Mouse (Mus musculus): ENCODE results near the gene Fcamr. TPM values are rescaled to one million over a fixed set of nuclear protein-coding genes. Genes with fewer than 3 reads are reported as not detected.

Gene Fcamr
- total and polyA plus RNA-seq, 2 experiments, result 0.09 to 0.55 TPM

DNA sequence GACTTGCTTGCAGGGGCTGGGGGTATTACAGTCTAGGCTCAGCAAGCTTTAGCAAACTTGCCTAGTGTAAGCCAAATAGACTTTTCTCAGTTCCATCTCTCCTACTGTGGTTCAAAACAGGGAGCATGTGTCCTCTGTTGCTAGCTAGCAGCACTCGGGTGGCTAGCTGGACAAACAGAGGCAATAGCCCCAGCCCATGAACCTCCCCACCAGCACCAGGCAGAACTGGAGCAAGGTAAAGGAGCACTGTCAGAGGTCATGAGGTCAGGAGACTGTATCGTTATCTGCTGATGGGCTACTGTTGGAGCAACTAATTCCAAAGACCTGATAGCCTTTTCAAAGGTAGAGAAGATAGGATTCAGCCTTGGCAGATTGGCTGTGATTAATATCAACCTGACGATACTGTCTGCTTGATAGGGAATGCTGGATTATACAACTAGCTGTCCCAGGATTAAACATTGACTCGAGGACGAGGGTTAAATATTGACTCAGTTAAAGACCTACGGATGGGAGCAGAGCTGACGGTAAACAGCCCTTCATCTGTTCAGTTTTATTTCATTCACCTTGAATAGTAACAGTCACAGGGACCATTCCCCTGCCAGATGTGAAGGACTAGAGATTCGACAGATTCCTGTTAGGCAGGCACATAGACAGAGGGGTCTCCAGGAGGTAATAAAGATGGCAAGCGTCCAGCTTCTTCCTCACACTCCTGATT, 21.4 kb downstream of the Fcamr start:
- Histone ChIP-seq H3K27me3 (ENCODE audit: control insufficient read depth, insufficient read depth, low read length) (no peaks in the 10 kb centered on the region), H3K36me3 (ENCODE audit: control insufficient read depth, insufficient read depth, low read length) (no peaks in the 10 kb centered on the region), H3K4me1 (ENCODE audit: control insufficient read depth, insufficient read depth, low read length) (peaks cover 24% of the 10 kb centered on the region), H3K4me3 (ENCODE audit: insufficient read depth, low read depth, low read length) (no peak overlapping the region), H3K27ac (replicated peaks; ENCODE audit: insufficient read depth, low read depth, low read length) (peak overlapping the region; percentile 99), H3K9ac (ENCODE audit: low read depth, low read length) (peak overlapping the region; percentile 35), H3K79me2 (ENCODE audit: control insufficient read depth, insufficient read depth, low read length) (0 out of 2 replicates have a peak, but pooled peaks cover 4% of the 10 kb centered on the region)
- no peak for TF ChIP-seq CTCF (IDR thresholded peaks at IDR 0.05; ENCODE audit: low read depth, low read length)
- TF ChIP-seq POLR2A (IDR thresholded peaks at IDR 0.05; ENCODE audit: extremely low read depth, insufficient read depth, low read length), result no peak
- WGBS, result 19% methylated on average over 9 of the region's 9 CpGs
- DNase-seq (ENCODE audit: extremely low read depth, low read depth, low spot score), result peak; percentile 99

DNA sequence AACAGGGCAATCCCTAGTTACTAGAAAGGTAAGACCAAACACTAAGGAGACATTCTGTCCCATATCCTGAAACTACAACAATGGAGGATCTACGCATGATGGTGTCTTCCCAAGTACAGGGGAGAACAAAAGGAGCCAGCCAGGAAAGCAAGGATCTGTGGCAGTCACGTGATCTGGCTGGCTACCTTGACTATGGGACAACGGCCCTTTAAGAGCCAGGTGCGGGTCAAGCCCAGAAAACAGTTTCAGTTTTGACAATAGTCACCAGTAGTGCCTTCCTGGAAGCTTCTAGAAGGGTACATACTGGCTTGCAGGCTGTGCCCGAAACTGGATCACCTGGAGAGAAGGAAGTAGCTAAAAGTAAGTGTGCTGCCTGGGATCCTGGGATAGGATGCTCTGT, 25.7 kb downstream of the Fcamr start, which contains the start of gene Pigr:
Pigr (plus strand) TSS at position 237 of the 400 bp plus-strand sequence.
- peak within 1 kb of the TSS; percentile 72 for H3K4me3 ChIP-seq (ENCODE audit: insufficient read depth, low read depth, low read length)
- H3K27ac ChIP-seq (replicated peaks; ENCODE audit: insufficient read depth, low read depth, low read length), result peak within 1 kb of the TSS; percentile 96
- H3K36me3 ChIP-seq (ENCODE audit: control insufficient read depth, insufficient read depth, low read length), result no peaks in the 10 kb centered on the region
- peaks cover 36% of the 10 kb centered on the region for H3K4me1 ChIP-seq (ENCODE audit: control insufficient read depth, insufficient read depth, low read length)
- peak within 1 kb of the TSS; percentile 83 for H3K9ac ChIP-seq (ENCODE audit: low read depth, low read length)
- peaks cover 17% of the 10 kb centered on the region for H3K79me2 ChIP-seq (ENCODE audit: control insufficient read depth, insufficient read depth, low read length)
- 57% methylated on average over 5 of the region's 5 CpGs for WGBS
- no peak for TF ChIP-seq CTCF (IDR thresholded peaks at IDR 0.05; ENCODE audit: low read depth, low read length)
- TF ChIP-seq POLR2A (IDR thresholded peaks at IDR 0.05; ENCODE audit: extremely low read depth, insufficient read depth, low read length), result no peak
- DNase-seq (ENCODE audit: extremely low read depth, low read depth, low spot score), result peak; percentile 89
- H3K27me3 ChIP-seq (ENCODE audit: control insufficient read depth, insufficient read depth, low read length), result no peaks in the 10 kb centered on the region

DNA sequence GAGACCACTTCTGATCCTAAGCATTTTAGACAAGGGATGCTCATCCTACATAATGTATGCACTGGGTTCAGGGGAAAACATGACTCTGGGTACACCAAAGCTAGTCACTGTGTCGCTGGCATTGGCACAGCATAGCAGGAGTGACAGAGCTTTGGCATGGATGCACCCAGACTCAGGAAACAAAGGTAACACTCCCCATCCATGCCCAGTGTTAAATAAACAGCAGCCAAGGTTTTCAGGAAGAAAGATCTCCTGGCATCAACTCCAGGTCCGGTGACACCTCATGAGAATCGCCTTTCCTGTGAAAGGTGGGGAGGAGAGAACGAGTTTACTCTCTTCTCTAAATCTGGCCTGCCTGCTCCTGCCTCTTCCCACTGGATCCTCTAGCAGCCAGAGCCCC, 28.0 kb downstream of the Fcamr start:
- peak overlapping the region; percentile 26 for H3K27ac ChIP-seq (replicated peaks; ENCODE audit: insufficient read depth, low read depth, low read length)
- peak; percentile 93 for DNase-seq (ENCODE audit: extremely low read depth, low read depth, low spot score)
- H3K36me3 ChIP-seq (ENCODE audit: control insufficient read depth, insufficient read depth, low read length), result no peaks in the 10 kb centered on the region
- peaks cover 38% of the 10 kb centered on the region for H3K4me1 ChIP-seq (ENCODE audit: control insufficient read depth, insufficient read depth, low read length)
- no peak overlapping the region for H3K4me3 ChIP-seq (ENCODE audit: insufficient read depth, low read depth, low read length)
- TF ChIP-seq POLR2A (IDR thresholded peaks at IDR 0.05; ENCODE audit: extremely low read depth, insufficient read depth, low read length), result no peak
- TF ChIP-seq CTCF (IDR thresholded peaks at IDR 0.05; ENCODE audit: low read depth, low read length), result no peak
- peaks cover 17% of the 10 kb centered on the region for H3K79me2 ChIP-seq (ENCODE audit: control insufficient read depth, insufficient read depth, low read length)
- no peaks in the 10 kb centered on the region for H3K27me3 ChIP-seq (ENCODE audit: control insufficient read depth, insufficient read depth, low read length)
- H3K9ac ChIP-seq (ENCODE audit: low read depth, low read length), result peak overlapping the region; percentile 3; the same call in 1 of the 2 replicates
- 25% methylated on average over 4 of the region's 4 CpGs for WGBS

DNA sequence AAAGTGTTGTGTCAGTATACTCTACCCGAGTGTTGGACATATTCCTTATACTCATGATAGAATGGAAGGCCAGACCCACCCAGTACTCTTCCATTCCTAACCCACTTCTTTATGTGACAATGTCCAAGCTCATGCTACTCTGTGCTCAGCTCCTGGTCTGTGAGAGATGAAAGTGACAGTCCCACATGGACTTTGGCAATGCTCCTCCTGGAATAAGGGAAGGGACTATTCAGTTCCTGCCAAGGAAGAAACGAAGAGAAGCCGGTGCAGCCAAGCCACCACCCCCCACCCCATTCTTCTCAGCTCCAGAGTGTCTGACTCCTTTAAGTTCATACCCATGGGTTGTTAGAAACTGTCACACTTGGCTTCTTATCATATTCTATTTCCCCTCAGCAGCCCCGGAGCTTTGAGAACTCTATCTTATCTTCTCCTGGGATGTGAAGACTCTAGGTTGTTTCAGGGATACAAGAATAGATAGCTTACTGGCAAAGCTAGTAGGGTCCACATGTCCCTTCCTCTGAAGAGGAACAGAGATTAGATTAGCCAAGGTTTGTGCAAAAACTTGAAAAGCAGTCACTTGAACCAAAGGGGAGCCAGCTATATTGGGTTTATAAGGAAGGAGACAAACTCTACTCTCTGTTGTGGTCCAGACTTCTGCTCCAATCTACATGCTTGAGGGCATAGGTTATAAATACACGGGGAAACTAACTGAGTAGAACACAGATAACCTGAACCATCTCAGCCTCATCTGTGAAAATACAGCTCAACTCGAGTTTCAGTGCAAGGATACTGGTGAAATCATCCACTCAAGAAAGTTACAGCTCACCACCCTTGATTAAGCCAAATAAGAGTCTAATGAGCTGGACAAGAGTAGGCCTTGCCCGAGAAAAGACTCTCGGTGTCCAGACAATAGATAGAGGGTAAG, 29.5 kb downstream of the Fcamr start:
- DNase-seq (ENCODE audit: extremely low read depth, low read depth, low spot score), result peak; percentile 72
- TF ChIP-seq POLR2A (IDR thresholded peaks at IDR 0.05; ENCODE audit: extremely low read depth, insufficient read depth, low read length) (no peak), CTCF (IDR thresholded peaks at IDR 0.05; ENCODE audit: low read depth, low read length) (no peak)
- H3K9ac ChIP-seq (ENCODE audit: low read depth, low read length), result no peak overlapping the region
- peaks cover 37% of the 10 kb centered on the region for H3K4me1 ChIP-seq (ENCODE audit: control insufficient read depth, insufficient read depth, low read length)
- H3K27me3 ChIP-seq (ENCODE audit: control insufficient read depth, insufficient read depth, low read length), result no peaks in the 10 kb centered on the region
- no peaks in the 10 kb centered on the region for H3K36me3 ChIP-seq (ENCODE audit: control insufficient read depth, insufficient read depth, low read length)
- no peak overlapping the region for H3K4me3 ChIP-seq (ENCODE audit: insufficient read depth, low read depth, low read length)
- peak overlapping the region; percentile 73 for H3K27ac ChIP-seq (replicated peaks; ENCODE audit: insufficient read depth, low read depth, low read length)
- WGBS, result 59% methylated on average over 8 of the region's 8 CpGs
- peaks cover 17% of the 10 kb centered on the region for H3K79me2 ChIP-seq (ENCODE audit: control insufficient read depth, insufficient read depth, low read length)

DNA sequence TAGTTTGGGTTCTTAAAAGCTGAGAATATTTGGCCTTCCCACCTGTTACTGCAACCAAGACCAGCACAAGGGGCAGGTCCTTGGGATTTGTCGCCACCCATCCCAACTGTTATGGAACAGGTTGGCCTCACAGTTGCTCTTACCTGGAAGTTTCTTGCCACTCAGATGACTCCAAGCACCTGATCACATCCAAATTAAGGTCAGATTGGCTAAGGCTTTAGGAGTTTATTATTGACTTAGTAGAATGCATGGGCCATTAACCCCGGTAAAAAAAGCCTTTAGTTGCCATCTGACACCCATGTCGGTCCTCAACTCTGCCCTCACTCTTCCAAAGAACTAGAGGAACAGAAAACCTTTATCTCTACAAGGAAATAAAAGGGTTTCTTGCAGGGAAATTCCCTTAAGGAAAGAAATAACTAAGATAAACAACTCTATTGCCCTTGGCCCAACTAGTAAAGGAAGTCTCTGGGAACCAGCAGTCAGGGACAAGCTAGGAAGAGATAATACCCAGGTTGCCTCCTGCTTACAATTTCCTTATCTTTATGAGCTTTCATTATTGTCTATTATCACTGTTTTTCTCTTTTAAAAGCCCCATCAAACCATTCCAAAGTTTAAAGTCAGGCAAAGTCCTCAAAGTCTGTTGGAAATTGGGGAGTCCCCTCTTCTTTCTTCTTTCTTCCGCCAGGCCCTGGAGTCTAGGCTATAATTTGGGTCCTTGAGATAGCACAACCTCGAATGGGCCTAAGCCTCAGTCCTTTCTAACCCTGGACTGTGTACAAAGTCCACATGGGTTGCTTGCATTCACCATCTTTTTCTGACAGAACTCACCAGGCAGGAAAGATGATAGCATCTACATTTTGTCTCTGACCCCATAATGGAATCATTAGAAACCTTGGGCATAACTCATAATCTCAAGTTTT, 31.8 kb downstream of the Fcamr start:
- peaks cover 35% of the 10 kb centered on the region for H3K4me1 ChIP-seq (ENCODE audit: control insufficient read depth, insufficient read depth, low read length)
- H3K27me3 ChIP-seq (ENCODE audit: control insufficient read depth, insufficient read depth, low read length), result no peaks in the 10 kb centered on the region
- peaks cover 2% of the 10 kb centered on the region; the same call in 1 of the 2 replicates for H3K36me3 ChIP-seq (ENCODE audit: control insufficient read depth, insufficient read depth, low read length)
- 30% methylated on average over 5 of the region's 5 CpGs for WGBS
- H3K9ac ChIP-seq (ENCODE audit: low read depth, low read length), result no peak overlapping the region
- H3K27ac ChIP-seq (replicated peaks; ENCODE audit: insufficient read depth, low read depth, low read length), result peak overlapping the region; percentile 73
- TF ChIP-seq CTCF (IDR thresholded peaks at IDR 0.05; ENCODE audit: low read depth, low read length) (no peak), POLR2A (IDR thresholded peaks at IDR 0.05; ENCODE audit: extremely low read depth, insufficient read depth, low read length) (no peak)
- peak; percentile 94 for DNase-seq (ENCODE audit: extremely low read depth, low read depth, low spot score)
- peaks cover 9% of the 10 kb centered on the region for H3K79me2 ChIP-seq (ENCODE audit: control insufficient read depth, insufficient read depth, low read length)
- H3K4me3 ChIP-seq (ENCODE audit: insufficient read depth, low read depth, low read length), result no peak overlapping the region
